Mouse (Mus musculus) layer of hippocampus, adult 8-10 months (tissue): ENCODE measurements at regions not wholly inside any gene's neighbourhood (a gene's known extent, or its start where the extent isn't known, plus 50 kb on each side); places are given as distances from the start of the nearest gene placed in this dataset.
A peak's percentile ranks its signal among the peaks of the same experiment; 100 is the strongest.

ENCODE experiments used
- DNase-seq, 2 experiments: peaks; one replicate each; pipeline ENCODE4 v3.0.0; 2022; ENCODE audit warnings: low spot score in 2 of 2

- no peak for DNase-seq
Measured at GRCm38 (mm10) chr4:12273369-12273768, 101.6 kb upstream of the Fam92a start.

GRCm38 (mm10) chr4:12272914-12273313 lies 101.1 kb upstream of the Fam92a start:
- DNase-seq: no peak

GRCm38 (mm10) chr4:12272378-12272777 lies 100.6 kb upstream of the Fam92a start:
- DNase-seq: no peak

GRCm38 (mm10) chr4:12263746-12264145 lies 91.9 kb upstream of the Fam92a start:
- DNase-seq: no peak

GRCm38 (mm10) chr4:12263197-12263596 lies 91.4 kb upstream of the Fam92a start:
- DNase-seq: no peak

- DNase-seq: no peak
Measured at GRCm38 (mm10) chr4:12247994-12248393, 76.2 kb upstream of the Fam92a start.

GRCm38 (mm10) chr4:12246595-12246994 lies 74.8 kb upstream of the Fam92a start:
- no peak for DNase-seq

GRCm38 (mm10) chr4:12240941-12241571 lies 69.2 kb upstream of the Fam92a start:
- peak; percentile 32 to 53 for DNase-seq

- DNase-seq: peak in 1 of 2 experiments; percentile 14
Measured at GRCm38 (mm10) chr4:12230731-12231130, 58.9 kb upstream of the Fam92a start.
